Mouse (Mus musculus) embryonic fibroblast, embryonic 13.5 days (primary cell): ENCODE results near the gene Dnm3.
A peak's percentile ranks its signal among the peaks of the same experiment; 100 is the strongest.

Experiments used
- CTCF ChIP-seq: IDR thresholded peaks from 2 replicates; pipeline ENCODE4 v1.5.1; 2011; ENCODE audit warnings: mild to moderate bottlenecking, control low read depth, low read length, moderate library complexity, borderline replicate concordance; ENCODE audit not compliant: insufficient read depth
- POLR2A ChIP-seq: IDR thresholded peaks from 2 replicates; pipeline ENCODE4 v1.6.1; 2011; ENCODE audit warnings: low read depth, mild to moderate bottlenecking, control low read depth, low read length, moderate library complexity

- TF ChIP-seq POLR2A (peak; percentile 52; the same call in 1 of the 2 replicates), CTCF (no peak)
Observed at GRCm38 (mm10) chr1:162221801-162222301, 256.0 kb downstream of the Dnm3 start.
